Mouse (Mus musculus) kidney, postnatal 10 days (tissue): ENCODE data around the gene Pcif1.

ENCODE experiments used
- DNase-seq: peaks from one replicate; pipeline ENCODE4 v3.0.0; 2021; ENCODE audit warnings: mixed read lengths

Gene Pcif1

GRCm38 (mm10) chr2:164924100-164924857 is 45.2 kb downstream of the Pcif1 start:
- DNase-seq = peak; percentile 92

GRCm38 (mm10) chr2:164930706-164931581 is 51.8 kb downstream of the Pcif1 start:
- DNase-seq = peak; percentile 64

GRCm38 (mm10) chr2:164933534-164933933 is 54.4 kb downstream of the Pcif1 start:
- no peak for DNase-seq

- peak; percentile 61 for DNase-seq
Observed at GRCm38 (mm10) chr2:164935991-164936390, 56.9 kb downstream of the Pcif1 start.

GRCm38 (mm10) chr2:164938146-164939091 is 59.3 kb downstream of the Pcif1 start:
- DNase-seq = peak; percentile 63

- no peak for DNase-seq
Observed at GRCm38 (mm10) chr2:164939106-164939505, 60.0 kb downstream of the Pcif1 start.

GRCm38 (mm10) chr2:164940140-164940830 is 61.2 kb downstream of the Pcif1 start, which contains the start of gene Mmp9:
TSS of gene Mmp9 (plus strand) at chr2:164940780.
- no peak for DNase-seq

- no peak for DNase-seq
Observed at GRCm38 (mm10) chr2:164942692-164943290, 63.7 kb downstream of the Pcif1 start.
